Mouse (Mus musculus): Measurements from ENCODE around the gene Inpp5e.
A peak's percentile ranks its signal among the peaks of the same experiment; 100 is the strongest.

Inpp5e gene

GRCm38 (mm10) chr2:26408515-26409356 lies at the start of gene Inpp5e:
Inpp5e (minus strand) TSS chr2:26409203.
- DNase-seq (ENCODE audit: extremely low read depth, low read depth) = peak; percentile 64

- no peak for DNase-seq (ENCODE audit: extremely low read depth, low read depth)
These were observed 49.6 kb upstream of the Inpp5e start for GRCm38 (mm10) chr2:26458402-26459124.

- DNase-seq (ENCODE audit: extremely low read depth, low read depth) = no peak
These were observed 40.4 kb upstream of the Inpp5e start for GRCm38 (mm10) chr2:26449121-26450060.

GRCm38 (mm10) chr2:26447451-26447850 lies 38.4 kb upstream of the Inpp5e start:
- DNase-seq (ENCODE audit: extremely low read depth, low read depth) = no peak

GRCm38 (mm10) chr2:26446671-26447070 lies 37.7 kb upstream of the Inpp5e start:
- DNase-seq (ENCODE audit: extremely low read depth, low read depth) = no peak

- DNase-seq (ENCODE audit: extremely low read depth, low read depth) = peak; percentile 90
These were observed 36.9 kb upstream of the Inpp5e start for GRCm38 (mm10) chr2:26445666-26446445.

- peak; percentile 100 for DNase-seq (ENCODE audit: extremely low read depth, low read depth)
These were observed 36.1 kb upstream of the Inpp5e start, which contains the start of gene Sec16a for GRCm38 (mm10) chr2:26444946-26445665. Sec16a (minus strand) TSS chr2:26445216.

- DNase-seq (ENCODE audit: extremely low read depth, low read depth) = peak; percentile 6
These were observed 35.4 kb upstream of the Inpp5e start for GRCm38 (mm10) chr2:26444368-26444767.

- peak; percentile 4 for DNase-seq (ENCODE audit: extremely low read depth, low read depth)
These were observed 34.9 kb upstream of the Inpp5e start for GRCm38 (mm10) chr2:26443876-26444275.

- DNase-seq (ENCODE audit: extremely low read depth, low read depth) = no peak
These were observed 33.8 kb upstream of the Inpp5e start for GRCm38 (mm10) chr2:26442843-26443242.

GRCm38 (mm10) chr2:26441688-26442087 lies 32.7 kb upstream of the Inpp5e start:
- DNase-seq (ENCODE audit: extremely low read depth, low read depth) = no peak

GRCm38 (mm10) chr2:26441261-26441660 lies 32.3 kb upstream of the Inpp5e start:
- DNase-seq (ENCODE audit: extremely low read depth, low read depth) = no peak

GRCm38 (mm10) chr2:26439671-26440070 lies 30.7 kb upstream of the Inpp5e start:
- DNase-seq (ENCODE audit: extremely low read depth, low read depth) = no peak

- DNase-seq (ENCODE audit: extremely low read depth, low read depth) = no peak
These were observed 29.4 kb upstream of the Inpp5e start for GRCm38 (mm10) chr2:26438373-26438772.

GRCm38 (mm10) chr2:26437221-26437620 lies 28.2 kb upstream of the Inpp5e start:
- no peak for DNase-seq (ENCODE audit: extremely low read depth, low read depth)

GRCm38 (mm10) chr2:26434791-26435572 lies 26.0 kb upstream of the Inpp5e start:
- no peak for DNase-seq (ENCODE audit: extremely low read depth, low read depth)

- DNase-seq (ENCODE audit: extremely low read depth, low read depth) = no peak
These were observed 20.8 kb upstream of the Inpp5e start for GRCm38 (mm10) chr2:26429851-26430250.

- DNase-seq (ENCODE audit: extremely low read depth, low read depth) = no peak
These were observed 15.5 kb upstream of the Inpp5e start for GRCm38 (mm10) chr2:26424541-26424940.

- no peak for DNase-seq (ENCODE audit: extremely low read depth, low read depth)
These were observed 14.1 kb upstream of the Inpp5e start for GRCm38 (mm10) chr2:26423086-26423485.

All from MEL-GATA-1-ER (cell line).